Mouse (Mus musculus): ENCODE data around the gene Pitpnm2.
A peak's percentile ranks its signal among the peaks of the same experiment; 100 is the strongest.

Gene Pitpnm2

GRCm38 (mm10) chr5:124077241-124077640, 172.3 kb downstream of the Pitpnm2 start:
- DNase-seq (ENCODE audit: extremely low read depth, insufficient read length, low spot score), result no peak

GRCm38 (mm10) chr5:124076559-124076958, 173.0 kb downstream of the Pitpnm2 start:
- DNase-seq (ENCODE audit: extremely low read depth, insufficient read length, low spot score), result no peak

GRCm38 (mm10) chr5:124075716-124076115, 173.8 kb downstream of the Pitpnm2 start:
- no peak for DNase-seq (ENCODE audit: extremely low read depth, insufficient read length, low spot score)

- peak; percentile 42 for DNase-seq (ENCODE audit: extremely low read depth, insufficient read length, low spot score)
Measured at GRCm38 (mm10) chr5:124074845-124075307, 174.7 kb downstream of the Pitpnm2 start.

- DNase-seq (ENCODE audit: extremely low read depth, insufficient read length, low spot score), result no peak
Measured at GRCm38 (mm10) chr5:124073682-124074081, 175.9 kb downstream of the Pitpnm2 start.

- no peak for DNase-seq (ENCODE audit: extremely low read depth, insufficient read length, low spot score)
Measured at GRCm38 (mm10) chr5:124069657-124070056, 179.9 kb downstream of the Pitpnm2 start.
